Mouse (Mus musculus): ENCODE measurements around the gene Extl2.

Extl2 gene

GRCm38 (mm10) chr3:116009622-116010344, 2.5 kb downstream of the Extl2 start:
- DNase-seq, result no peak

DNA sequence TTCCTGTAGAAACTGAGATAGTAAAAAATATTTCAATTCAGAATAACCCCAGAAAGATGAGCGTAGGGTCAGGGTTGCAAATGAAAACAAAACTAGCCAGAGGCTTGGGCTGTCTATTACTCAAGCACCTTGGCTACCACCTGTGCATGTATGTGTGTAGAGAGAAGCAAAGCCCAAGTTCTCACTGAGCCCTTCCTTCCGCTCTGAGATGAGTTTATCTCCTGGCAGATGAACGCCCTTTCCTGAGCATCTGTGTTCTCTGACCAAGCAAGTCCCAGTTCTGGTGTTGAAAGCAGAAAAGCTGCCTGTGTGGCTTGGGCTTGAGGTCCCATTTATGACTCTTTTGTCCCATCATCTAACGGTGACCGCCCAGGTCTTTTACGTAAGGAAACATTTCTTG, 7.6 kb downstream of the Extl2 start:
- no peak for DNase-seq

DNA sequence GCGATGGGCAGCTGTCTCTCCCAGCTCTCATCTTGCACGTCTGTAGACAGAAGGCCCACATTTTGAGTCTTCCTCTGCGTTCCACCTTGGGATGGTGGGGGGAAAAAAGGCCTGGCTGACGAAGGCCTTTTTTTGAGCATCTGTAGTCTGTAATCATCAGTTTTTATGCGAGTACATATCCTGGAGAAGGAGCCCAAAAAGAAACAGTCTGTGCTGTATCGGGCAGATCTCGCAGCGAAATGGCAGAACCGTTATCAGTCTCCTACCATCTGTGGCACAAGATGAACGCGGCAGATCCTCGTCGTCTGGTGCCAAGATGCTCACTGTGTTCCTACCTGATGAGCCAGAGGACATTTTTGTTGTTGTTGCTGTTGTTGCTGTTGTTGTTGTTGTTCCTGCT, 8.9 kb downstream of the Extl2 start:
- DNase-seq, result no peak

DNA sequence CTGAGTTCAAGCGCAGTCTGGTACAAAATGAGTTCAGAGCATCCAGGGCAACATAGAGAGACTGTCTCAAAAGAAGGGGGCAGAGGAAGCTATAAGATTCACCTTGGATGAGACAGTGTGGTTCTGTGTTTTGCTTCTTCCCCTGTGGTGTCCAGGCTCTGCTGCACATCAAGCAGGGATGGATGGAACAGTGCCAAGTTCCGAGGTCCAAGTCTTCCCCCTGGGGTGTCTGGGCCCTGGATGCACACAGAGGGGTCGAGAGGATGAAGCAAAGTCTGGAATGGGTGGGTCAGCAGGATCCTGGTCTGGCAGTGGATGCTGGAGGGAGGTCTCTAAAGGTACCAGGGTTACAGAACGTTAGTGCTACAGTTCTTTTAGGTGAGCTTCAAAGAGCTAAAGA, 11.3 kb downstream of the Extl2 start:
- peak; percentile 8 for DNase-seq

- no peak for DNase-seq
Observed at GRCm38 (mm10) chr3:116019136-116019535, 11.9 kb downstream of the Extl2 start.

GRCm38 (mm10) chr3:116024236-116024635, 17.0 kb downstream of the Extl2 start:
- DNase-seq, result no peak

DNA sequence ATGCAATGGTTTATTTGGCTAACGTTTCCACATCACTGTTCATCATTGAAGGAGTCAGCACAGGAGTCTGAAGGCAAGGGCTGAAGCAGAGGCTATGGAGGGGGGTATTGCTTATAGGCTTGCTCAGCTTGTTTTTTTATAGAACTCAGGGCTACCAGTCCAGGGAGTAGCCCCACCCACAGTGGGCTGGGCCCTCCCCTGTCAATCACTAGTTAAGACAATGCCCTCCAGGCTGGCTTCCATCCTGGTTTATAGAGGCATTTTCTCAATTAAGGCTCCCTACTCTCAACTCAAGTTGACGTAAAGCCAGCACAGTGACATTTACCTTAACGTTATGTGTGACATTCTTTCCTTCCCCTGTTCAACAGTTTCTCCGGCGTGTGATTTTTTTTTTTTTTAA, 17.4 kb downstream of the Extl2 start:
- DNase-seq, result no peak

- no peak for DNase-seq
Observed at GRCm38 (mm10) chr3:116025701-116026100, 18.4 kb downstream of the Extl2 start.

- DNase-seq, result no peak
Observed at GRCm38 (mm10) chr3:116026996-116027395, 19.7 kb downstream of the Extl2 start.

DNA sequence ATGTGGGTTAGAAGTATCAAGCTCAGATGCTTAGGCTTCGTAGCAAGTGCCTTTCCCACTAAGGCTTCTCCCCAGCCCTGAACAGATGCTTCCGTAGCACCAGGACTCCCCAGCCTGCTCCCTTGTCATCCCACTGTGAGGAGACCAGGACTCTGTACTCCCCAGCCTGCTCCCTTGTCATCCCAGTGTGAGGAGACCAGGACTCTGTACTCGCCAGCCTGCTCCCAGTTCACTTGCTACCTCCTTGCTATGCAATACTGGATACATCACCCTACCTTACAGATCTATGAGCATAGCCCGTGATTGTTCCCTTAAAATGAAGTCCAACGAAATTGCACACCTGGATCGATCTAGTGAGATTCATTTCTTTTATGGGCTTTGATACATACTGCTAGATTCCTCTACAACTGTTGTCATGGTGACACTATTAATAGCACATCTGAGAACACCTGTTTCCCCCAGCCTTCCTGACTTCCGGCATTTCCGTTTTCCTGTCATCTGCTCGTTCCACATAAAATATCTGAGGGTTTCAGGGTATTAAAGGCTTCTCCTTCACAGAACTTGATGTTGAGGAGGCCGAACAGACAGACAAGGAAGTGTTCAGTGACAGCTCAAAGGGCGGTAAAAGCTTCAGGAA, 23.0 kb downstream of the Extl2 start:
- no peak for DNase-seq

- no peak for DNase-seq
Observed at GRCm38 (mm10) chr3:116033218-116033870, 26.1 kb downstream of the Extl2 start.

DNA sequence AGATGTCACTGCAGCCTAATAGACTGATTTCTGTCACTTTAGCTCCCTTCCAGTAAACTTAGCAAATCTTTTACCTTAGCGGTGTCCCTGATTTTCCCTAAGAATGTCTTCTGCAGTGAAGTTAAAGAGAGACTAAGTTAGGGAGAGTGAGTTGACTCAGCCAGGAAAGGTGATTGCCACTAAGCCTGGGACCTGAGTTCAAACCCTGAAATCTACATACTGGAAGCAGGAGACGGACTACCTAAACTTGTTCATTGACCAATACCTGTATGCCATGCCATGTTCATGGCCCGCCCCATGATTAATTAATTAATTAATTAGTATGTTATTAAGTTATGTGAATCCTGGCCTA, 26.6 kb downstream of the Extl2 start:
- DNase-seq, result peak; percentile 56

GRCm38 (mm10) chr3:116040776-116041175, 33.5 kb downstream of the Extl2 start:
- DNase-seq, result no peak

DNA sequence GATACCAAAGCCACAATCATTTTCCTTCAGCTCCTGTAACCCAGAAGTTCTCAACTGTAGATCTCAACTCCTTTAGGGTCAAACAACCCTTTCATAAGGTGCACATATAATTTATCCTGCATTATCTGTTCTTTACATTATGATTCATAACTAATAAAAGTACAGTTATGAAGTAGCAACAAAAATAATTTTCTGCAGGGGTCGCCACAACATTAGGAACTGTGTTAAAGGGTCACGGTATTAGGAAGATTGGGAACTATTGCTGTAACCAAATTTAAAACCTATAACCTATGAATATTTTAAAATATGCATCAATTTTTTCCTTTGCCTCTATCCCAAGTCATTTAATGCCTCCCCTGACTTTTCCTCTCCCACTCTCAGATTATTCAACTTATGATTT, 38.7 kb downstream of the Extl2 start:
- DNase-seq, result no peak

- DNase-seq, result no peak
Observed at GRCm38 (mm10) chr3:116047034-116047433, 39.8 kb downstream of the Extl2 start.

GRCm38 (mm10) chr3:116057078-116057477, 49.8 kb downstream of the Extl2 start:
- no peak for DNase-seq

- no peak for DNase-seq
Observed at GRCm38 (mm10) chr3:116060320-116060719, 53.1 kb downstream of the Extl2 start.

DNA sequence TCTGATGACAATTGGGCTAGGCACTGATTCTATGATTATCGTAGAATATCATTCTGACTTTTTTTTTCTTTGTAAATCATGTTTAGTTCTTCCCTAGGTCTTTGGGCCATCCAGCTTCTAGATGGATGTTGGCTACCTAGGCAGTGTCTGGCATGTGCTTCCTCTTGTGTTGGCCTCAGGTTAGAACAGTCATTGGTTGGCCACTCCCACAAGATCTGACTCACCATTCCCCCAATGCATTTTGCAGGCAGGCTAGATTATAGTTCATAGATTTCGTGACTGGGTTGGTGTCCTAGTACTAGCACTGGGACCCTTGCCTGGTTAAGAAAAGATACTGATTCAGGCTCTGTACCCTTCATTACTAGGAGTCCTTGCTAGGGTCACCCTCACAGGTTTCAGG, 54.9 kb downstream of the Extl2 start:
- DNase-seq, result no peak

- DNase-seq, result peak; percentile 24
Observed at GRCm38 (mm10) chr3:116072584-116072983, 65.3 kb downstream of the Extl2 start.

DNA sequence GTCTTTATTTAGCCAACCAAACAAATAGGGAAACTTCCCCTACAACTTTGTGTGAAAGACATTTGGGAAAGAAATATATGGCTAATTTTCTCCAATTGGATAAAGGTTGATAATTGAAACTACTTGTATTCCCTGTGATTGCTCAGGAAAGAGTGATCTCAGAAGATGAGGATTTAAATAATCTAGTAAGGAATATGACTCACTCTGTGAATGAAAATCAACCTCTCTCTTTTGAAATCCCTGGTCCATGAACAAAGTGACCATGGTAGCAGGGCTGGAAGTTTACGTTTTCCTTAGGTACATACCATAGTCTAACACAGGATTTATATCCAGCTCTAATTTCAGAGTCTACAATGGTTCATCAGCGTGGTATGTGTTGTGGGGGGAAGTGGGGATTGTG, 69.5 kb downstream of the Extl2 start:
- DNase-seq, result no peak

DNA sequence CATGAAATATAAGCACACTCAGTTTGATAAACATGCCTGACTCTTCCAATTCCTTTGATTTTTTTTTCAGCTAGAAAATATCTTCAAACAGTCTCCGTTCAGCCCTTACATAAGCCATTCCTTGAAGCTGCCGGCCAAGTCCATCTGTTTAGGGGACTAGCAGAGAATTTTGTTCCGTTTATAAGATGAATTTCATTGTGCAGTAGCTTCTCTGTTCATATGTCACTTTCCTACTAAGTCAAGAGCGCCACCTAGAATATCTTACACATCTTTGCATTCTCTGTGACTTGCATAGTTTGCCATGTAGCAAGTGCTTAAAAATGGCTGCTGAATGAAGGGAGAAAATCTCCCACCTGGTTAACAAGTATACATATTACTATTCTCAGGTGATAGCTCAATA, 71.2 kb downstream of the Extl2 start:
- no peak for DNase-seq

Data from lung, postnatal 10 days (tissue).